ENCODE assay signal across 21 mouse cellular contexts in the genomic region with DNA sequence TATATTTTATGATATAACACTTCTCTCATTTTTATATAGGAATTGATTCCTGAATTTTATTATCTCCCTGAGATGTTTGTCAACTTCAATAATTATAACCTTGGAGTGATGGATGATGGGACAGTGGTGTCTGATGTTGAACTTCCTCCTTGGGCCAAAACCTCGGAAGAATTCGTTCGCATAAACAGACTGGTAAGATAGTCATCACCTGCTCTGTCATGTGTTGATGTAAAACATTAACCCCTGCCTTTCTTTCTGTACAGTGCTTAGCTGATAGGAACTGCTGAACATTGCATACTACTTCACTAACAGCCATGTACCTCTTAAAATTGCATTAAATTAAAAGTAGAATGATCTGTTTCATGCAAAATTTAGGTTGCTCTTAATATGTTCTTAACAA.
"Had no signal": no experiment of that assay in that cellular context is flagged by ENCODE, and none has a peak within 500 bp of the region (broad histone marks: within the 10 kb centered on the region; RNA-seq: fewer than 3 reads in every experiment).

No protein-coding gene starts in this region.

- H3K9me3 ChIP-seq: heart, embryonic 13.5 days; heart, embryonic 15.5 days; hindbrain, embryonic 13.5 days; hindbrain, embryonic 15.5 days; limb, embryonic 13.5 days; limb, embryonic 15.5 days; liver, embryonic 12.5 days had no signal

- H3K4me3 ChIP-seq: heart, adult 2 months; heart, embryonic 13.5 days; heart, embryonic 15.5 days; hindbrain, embryonic 13.5 days; hindbrain, embryonic 15.5 days; limb, embryonic 13.5 days; limb, embryonic 15.5 days; liver, embryonic 12.5 days had no signal

- H3K27ac ChIP-seq: heart, adult 2 months; heart, embryonic 13.5 days; heart, embryonic 15.5 days; hindbrain, embryonic 13.5 days; hindbrain, embryonic 15.5 days; hindbrain, postnatal 0 days; kidney, postnatal 0 days; limb, embryonic 13.5 days; limb, embryonic 15.5 days; liver, embryonic 12.5 days; liver, embryonic 14.5 days had no signal

- H3K9ac ChIP-seq: heart, embryonic 13.5 days; heart, embryonic 15.5 days; hindbrain, embryonic 13.5 days; hindbrain, embryonic 15.5 days; limb, embryonic 13.5 days; limb, embryonic 15.5 days; liver, embryonic 12.5 days; liver, embryonic 14.5 days had no signal

- DNase-seq: gastrocnemius, postnatal 14 days; gastrocnemius, postnatal 36 days; heart, adult 11 months; heart, adult 2 months; heart, postnatal 14 days; heart, postnatal 36 days; kidney, adult 11 months; kidney, postnatal 14 days; layer of hippocampus, adult 9-11 months; layer of hippocampus, postnatal 36 days; left cerebral cortex, postnatal 4 days had no signal

- H3K27me3 ChIP-seq: heart, embryonic 13.5 days; heart, embryonic 15.5 days; hindbrain, embryonic 13.5 days; hindbrain, embryonic 15.5 days; limb, embryonic 13.5 days; limb, embryonic 15.5 days; liver, embryonic 12.5 days had no signal

- H3K4me1 ChIP-seq: heart, embryonic 13.5 days; heart, embryonic 15.5 days; limb, embryonic 15.5 days; liver, embryonic 12.5 days had no signal

- H3K36me3 ChIP-seq: heart, embryonic 13.5 days; heart, embryonic 15.5 days; hindbrain, embryonic 13.5 days; hindbrain, embryonic 15.5 days; limb, embryonic 13.5 days; limb, embryonic 15.5 days; liver, embryonic 12.5 days had no signal
